Mouse (Mus musculus): ENCODE results near the gene Ttc3. TPM values are rescaled to one million over a fixed set of nuclear protein-coding genes. Genes with fewer than 3 reads are reported as not detected.
"Not testable (repeated sequence)": the region's sequence is repeated elsewhere in the genome, so short reads cannot be mapped to it uniquely, and the experiment has no call there.

Ttc3 gene
- polyA plus RNA-seq, 2 experiments, result 9.2 to 20.3 TPM

GRCm38 (mm10) chr16:94473086-94473822 is 102.8 kb downstream of the Ttc3 start:
- Histone ChIP-seq H3K4me2 (ENCODE audit: low read depth) (no peak overlapping the region), H3K27ac (no peak overlapping the region), H3K27me3 (ENCODE audit: control insufficient read depth, insufficient read depth, low read length) (no peaks in the 10 kb centered on the region), H3K4me3 (ENCODE audit: insufficient read depth in 1 of 2, low read depth in 2 of 2, low read length in 2 of 2) (no peak overlapping the region), H3K36me3 (replicated peaks; ENCODE audit: control insufficient read depth, insufficient read depth, low read depth) (peaks cover 4% of the 10 kb centered on the region; the same call in 1 of the 2 replicates), H3K4me1 (replicated peaks; ENCODE audit: control insufficient read depth in 2 of 2, insufficient read depth in 2 of 2, low read length in 1 of 2) (no peaks in the 10 kb centered on the region), H3K9ac (replicated peaks) (no peak overlapping the region), H3K9me3 (ENCODE audit: control insufficient read depth, low read length) (no peaks in the 10 kb centered on the region)
- no peak for ATAC-seq (ENCODE audit: insufficient read depth)
- no peak for DNase-seq (ENCODE audit: low read depth in 3 of 3, low spot score in 3 of 3)
- WGBS (ENCODE audit: insufficient replicate concordance), result 70% methylated on average over 11 of the region's 11 CpGs
- no peak for TF ChIP-seq CTCF (IDR thresholded peaks at IDR 0.05; ENCODE audit: low read depth)
- TF ChIP-seq EP300 (IDR thresholded peaks at IDR 0.05; ENCODE audit: low read depth), result no peak

DNA sequence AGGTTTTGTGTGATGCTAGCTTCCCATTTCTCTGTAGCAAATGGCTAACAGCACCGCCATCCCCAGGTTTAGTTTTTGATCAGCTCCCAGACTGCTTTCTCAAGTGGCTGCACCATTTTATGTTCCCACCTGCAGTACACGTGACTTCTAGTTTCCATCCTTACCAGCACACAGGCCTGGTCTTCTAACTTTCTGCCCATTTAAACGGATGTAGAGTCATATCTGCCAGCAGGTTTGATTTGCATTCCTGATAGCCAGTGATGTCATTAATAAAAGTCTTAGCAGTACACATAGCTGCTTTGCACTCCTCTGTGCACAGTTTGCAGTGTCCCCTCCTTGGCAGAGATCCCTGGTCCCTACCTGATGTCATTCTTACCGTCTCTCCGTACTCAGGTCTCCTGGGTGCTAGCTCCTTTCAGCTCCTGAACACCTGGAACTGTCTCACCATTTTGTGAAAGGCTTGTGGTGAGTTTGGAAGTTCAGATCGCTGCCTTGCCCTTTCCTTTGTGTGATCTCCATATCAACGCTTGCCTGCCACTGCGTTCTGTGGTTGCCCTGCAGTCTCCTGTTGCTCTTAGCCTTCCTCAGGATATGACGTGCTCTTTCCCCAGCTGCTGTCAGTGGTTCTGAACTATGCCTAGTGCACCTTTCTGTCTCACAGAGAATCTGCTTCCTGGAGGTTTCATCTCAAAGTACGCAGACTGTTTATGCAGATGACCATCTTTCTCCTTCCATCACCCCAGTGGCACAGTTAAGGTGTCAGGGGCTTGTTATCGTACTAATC is 114.5 kb downstream of the Ttc3 start:
- no peak for TF ChIP-seq EP300 (IDR thresholded peaks at IDR 0.05; ENCODE audit: low read depth)
- no peak for TF ChIP-seq CTCF (IDR thresholded peaks at IDR 0.05; ENCODE audit: low read depth)
- Histone ChIP-seq H3K4me3 (ENCODE audit: insufficient read depth in 1 of 2, low read depth in 2 of 2, low read length in 2 of 2) (no peak overlapping the region), H3K4me1 (replicated peaks; ENCODE audit: control insufficient read depth in 2 of 2, insufficient read depth in 2 of 2, low read length in 1 of 2) (no peaks in the 10 kb centered on the region), H3K36me3 (replicated peaks; ENCODE audit: control insufficient read depth, insufficient read depth, low read depth) (no peaks in the 10 kb centered on the region), H3K27me3 (ENCODE audit: control insufficient read depth, insufficient read depth, low read length) (no peaks in the 10 kb centered on the region), H3K9ac (replicated peaks) (no peak overlapping the region), H3K4me2 (ENCODE audit: low read depth) (no peak overlapping the region), H3K27ac (no peak overlapping the region), H3K9me3 (ENCODE audit: control insufficient read depth, low read length) (no peaks in the 10 kb centered on the region)
- WGBS (ENCODE audit: insufficient replicate concordance), result 47% methylated on average over 11 of the region's 11 CpGs
- DNase-seq (ENCODE audit: low read depth in 3 of 3, low spot score in 3 of 3), result no peak
- ATAC-seq (ENCODE audit: insufficient read depth), result no peak

DNA sequence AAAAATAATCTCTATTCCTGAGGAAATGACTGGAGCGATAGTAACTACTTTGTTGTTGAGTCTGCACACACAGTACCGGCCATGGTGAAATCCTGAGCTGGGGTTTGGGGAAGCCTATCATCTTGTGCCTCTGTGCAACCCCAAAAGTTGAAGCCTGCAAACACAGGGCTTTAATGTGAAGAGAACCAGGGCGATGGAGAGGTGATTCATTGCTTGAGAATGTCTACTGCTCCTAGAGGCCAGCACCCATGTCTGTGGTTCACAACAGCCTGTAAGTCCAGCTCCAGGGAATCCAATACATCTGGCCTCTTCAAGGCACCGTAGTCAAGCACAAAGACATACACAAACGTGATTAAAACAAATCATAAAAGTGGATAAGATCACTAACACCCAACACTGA is 116.9 kb downstream of the Ttc3 start:
- WGBS (ENCODE audit: insufficient replicate concordance), result 34% methylated on average over 5 of the region's 5 CpGs
- Histone ChIP-seq H3K9me3 (ENCODE audit: control insufficient read depth, low read length) (no peaks in the 10 kb centered on the region), H3K4me2 (ENCODE audit: low read depth) (no peak overlapping the region), H3K27me3 (ENCODE audit: control insufficient read depth, insufficient read depth, low read length) (no peaks in the 10 kb centered on the region), H3K36me3 (replicated peaks; ENCODE audit: control insufficient read depth, insufficient read depth, low read depth) (no peaks in the 10 kb centered on the region), H3K27ac (no peak overlapping the region), H3K9ac (replicated peaks) (no peak overlapping the region), H3K4me1 (replicated peaks; ENCODE audit: control insufficient read depth in 2 of 2, insufficient read depth in 2 of 2, low read length in 1 of 2) (no peaks in the 10 kb centered on the region), H3K4me3 (ENCODE audit: insufficient read depth in 1 of 2, low read depth in 2 of 2, low read length in 2 of 2) (no peak overlapping the region)
- ATAC-seq (ENCODE audit: insufficient read depth), result no peak
- TF ChIP-seq EP300 (IDR thresholded peaks at IDR 0.05; ENCODE audit: low read depth) (no peak), CTCF (IDR thresholded peaks at IDR 0.05; ENCODE audit: low read depth) (no peak)
- DNase-seq (ENCODE audit: low read depth in 3 of 3, low spot score in 3 of 3), result no peak

GRCm38 (mm10) chr16:94489326-94489725 is 118.9 kb downstream of the Ttc3 start:
- Histone ChIP-seq H3K9ac (replicated peaks) (no peak overlapping the region), H3K36me3 (replicated peaks; ENCODE audit: control insufficient read depth, insufficient read depth, low read depth) (no peaks in the 10 kb centered on the region), H3K4me2 (ENCODE audit: low read depth) (no peak overlapping the region), H3K4me1 (replicated peaks; ENCODE audit: control insufficient read depth in 2 of 2, insufficient read depth in 2 of 2, low read length in 1 of 2) (no peaks in the 10 kb centered on the region), H3K4me3 (ENCODE audit: insufficient read depth in 1 of 2, low read depth in 2 of 2, low read length in 2 of 2) (no peak overlapping the region), H3K9me3 (ENCODE audit: control insufficient read depth, low read length) (no peaks in the 10 kb centered on the region), H3K27me3 (ENCODE audit: control insufficient read depth, insufficient read depth, low read length) (no peaks in the 10 kb centered on the region), H3K27ac (no peak overlapping the region)
- ATAC-seq (ENCODE audit: insufficient read depth) (no peak), DNase-seq (ENCODE audit: low read depth in 3 of 3, low spot score in 3 of 3) (no peak)
- WGBS (ENCODE audit: insufficient replicate concordance), result 68% methylated on average over 5 of the region's 5 CpGs
- TF ChIP-seq EP300 (IDR thresholded peaks at IDR 0.05; ENCODE audit: low read depth) (no peak), CTCF (IDR thresholded peaks at IDR 0.05; ENCODE audit: low read depth) (no peak)

DNA sequence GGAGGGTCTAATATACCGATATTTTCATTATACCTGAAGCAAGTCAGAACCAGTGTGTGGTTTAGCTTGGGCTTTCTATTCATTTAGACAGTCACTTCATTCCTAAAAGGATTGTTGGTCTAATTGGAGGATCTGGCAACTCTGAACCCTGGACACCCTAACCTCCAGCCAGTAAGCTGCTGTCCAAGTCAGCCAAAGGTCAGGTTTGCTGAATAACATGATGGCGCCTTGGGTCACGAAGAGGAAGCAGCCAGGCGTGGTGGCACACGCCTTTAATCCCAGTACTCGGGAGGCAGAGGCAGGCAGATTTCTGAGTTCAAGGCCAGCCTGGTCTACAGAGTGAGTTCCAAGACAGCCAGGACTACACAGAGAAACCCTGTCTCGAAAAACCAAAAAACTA is 126.8 kb downstream of the Ttc3 start:
- H3K27ac ChIP-seq; H3K4me1 ChIP-seq (replicated peaks; ENCODE audit: control insufficient read depth in 2 of 2, insufficient read depth in 2 of 2, low read length in 1 of 2); H3K9me3 ChIP-seq (ENCODE audit: control insufficient read depth, low read length); ATAC-seq (ENCODE audit: insufficient read depth); H3K9ac ChIP-seq (replicated peaks); H3K36me3 ChIP-seq (replicated peaks; ENCODE audit: control insufficient read depth, insufficient read depth, low read depth); DNase-seq (ENCODE audit: low read depth in 3 of 3, low spot score in 3 of 3); H3K4me2 ChIP-seq (ENCODE audit: low read depth); H3K27me3 ChIP-seq (ENCODE audit: control insufficient read depth, insufficient read depth, low read length); H3K4me3 ChIP-seq (ENCODE audit: insufficient read depth in 1 of 2, low read depth in 2 of 2, low read length in 2 of 2): not testable (repeated sequence)
- WGBS (ENCODE audit: insufficient replicate concordance), result 78% methylated on average over 7 of the region's 7 CpGs
